Mouse (Mus musculus): ENCODE data around the gene Chrna10. TPM values are rescaled to one million over a fixed set of nuclear protein-coding genes. Genes with fewer than 3 reads are reported as not detected.

The Chrna10 gene
- polyA plus RNA-seq, 2 experiments from 2014 or later, result not detected

GRCm38 (mm10) chr7:102080311-102080710, 36.3 kb downstream of the Chrna10 start:
- no peak for ATAC-seq

GRCm38 (mm10) chr7:102078517-102078916, 38.1 kb downstream of the Chrna10 start:
- peak; percentile 66 for ATAC-seq

- peak; percentile 63 for ATAC-seq
These were observed 39.8 kb downstream of the Chrna10 start for GRCm38 (mm10) chr7:102076714-102077296.

- ATAC-seq, result no peak
These were observed 50.3 kb downstream of the Chrna10 start for GRCm38 (mm10) chr7:102066363-102066762.

GRCm38 (mm10) chr7:102065046-102065891, 51.4 kb downstream of the Chrna10 start, which contains the start of the genes Rnf121, Xndc1 and Xntrpc:
TSS of gene Rnf121 (minus strand) at chr7:102065469.
TSS of gene Xndc1 (plus strand) at chr7:102065511.
TSS of gene Xntrpc (plus strand) at chr7:102065713.
- ATAC-seq, result peak; percentile 96

GRCm38 (mm10) chr7:102064655-102065045, 52.0 kb downstream of the Chrna10 start:
- no peak for ATAC-seq

- ATAC-seq, result no peak
These were observed 52.7 kb downstream of the Chrna10 start for GRCm38 (mm10) chr7:102063891-102064290.

- no peak for ATAC-seq
These were observed 54.4 kb downstream of the Chrna10 start for GRCm38 (mm10) chr7:102062203-102062602.

- no peak for ATAC-seq
These were observed 55.3 kb downstream of the Chrna10 start for GRCm38 (mm10) chr7:102061353-102061752.

Other genes starting within 250 kb of the Chrna10 start
- not detected for gene Folr1, start 246.0 kb downstream of the Chrna10 start, polyA plus RNA-seq (2017; shearing (Covaris generic))
- 100 to 1,000 TPM; 104 to 141 TPM for gene Lamtor1, start 210.9 kb downstream of the Chrna10 start, polyA plus RNA-seq (2017; shearing (Covaris generic))
- gene Tomt, start 210.5 kb downstream of the Chrna10 start, polyA plus RNA-seq (2017; shearing (Covaris generic)), result not detected
- 1 to 10 TPM; 4.8 to 6.1 TPM for gene Lrrc51, start 182.9 kb downstream of the Chrna10 start, polyA plus RNA-seq (2017; shearing (Covaris generic))
- gene Numa1, start 182.7 kb downstream of the Chrna10 start, polyA plus RNA-seq (2017; shearing (Covaris generic)), result 10 to 100 TPM; 66.0 to 83.2 TPM
- gene Il18bp, start 98.1 kb downstream of the Chrna10 start, polyA plus RNA-seq (2017; shearing (Covaris generic)), result 1 to 10 TPM; 4.5 to 5.7 TPM
- 10 to 100 TPM; 28.5 to 29.4 TPM for gene Rnf121, start 51.4 kb downstream of the Chrna10 start, polyA plus RNA-seq (2017; shearing (Covaris generic))
- gene Xndc1, start 51.3 kb downstream of the Chrna10 start, polyA plus RNA-seq (2017; shearing (Covaris generic)), result 10 to 100 TPM; 19.3 to 33.0 TPM
- 1 to 10 TPM in 1 of 2 experiments, under 1 TPM in 1; 0.93 to 1.4 TPM for gene Xntrpc, start 51.1 kb downstream of the Chrna10 start, polyA plus RNA-seq (2017; shearing (Covaris generic))
- gene Trpc2, start 33.7 kb downstream of the Chrna10 start, polyA plus RNA-seq (2017; shearing (Covaris generic)), result not detected
- gene Art1, start 15.1 kb downstream of the Chrna10 start, polyA plus RNA-seq (2017; shearing (Covaris generic)), result not detected
- gene Art5, start 7.3 kb downstream of the Chrna10 start, polyA plus RNA-seq (2017; shearing (Covaris generic)), result under 1 TPM in 1 of 2 experiments, not detected in 1; 0.93 TPM
- 10 to 100 TPM; 37.2 to 39.6 TPM for gene Nup98, start 93.3 kb upstream of the Chrna10 start, polyA plus RNA-seq (2017; shearing (Covaris generic))
- gene Pgap2, start 93.4 kb upstream of the Chrna10 start, polyA plus RNA-seq (2017; shearing (Covaris generic)), result 10 to 100 TPM; 46.8 to 60.4 TPM
- 100 to 1,000 TPM; 146 to 173 TPM for gene Rhog, start 139.2 kb upstream of the Chrna10 start, polyA plus RNA-seq (2017; shearing (Covaris generic))
- gene Stim1, start 151.0 kb upstream of the Chrna10 start, polyA plus RNA-seq (2017; shearing (Covaris generic)), result 10 to 100 TPM; 48.9 to 54.7 TPM

All from CD4-positive, CD25-positive, alpha-beta regulatory T cell, adult 4 months (primary cell).